Mouse (Mus musculus) bone marrow, adult 2 months (tissue): ENCODE measurements around the gene Tmbim4.

Experiments
- CTCF ChIP-seq: fragments of 200-500 bp; IDR thresholded peaks from 2 replicates; pipeline ENCODE4 v1.5.1; 2011; ENCODE audit warnings: low read length, control low read depth; ENCODE audit not compliant: control insufficient read depth, insufficient read depth
- POLR2A ChIP-seq: fragments of 200-500 bp; IDR thresholded peaks from 2 replicates; pipeline ENCODE4 v1.6.1; 2011; ENCODE audit warnings: low read depth, mild to moderate bottlenecking, control low read depth, low read length, borderline replicate concordance; ENCODE audit not compliant: control insufficient read depth

DNA sequence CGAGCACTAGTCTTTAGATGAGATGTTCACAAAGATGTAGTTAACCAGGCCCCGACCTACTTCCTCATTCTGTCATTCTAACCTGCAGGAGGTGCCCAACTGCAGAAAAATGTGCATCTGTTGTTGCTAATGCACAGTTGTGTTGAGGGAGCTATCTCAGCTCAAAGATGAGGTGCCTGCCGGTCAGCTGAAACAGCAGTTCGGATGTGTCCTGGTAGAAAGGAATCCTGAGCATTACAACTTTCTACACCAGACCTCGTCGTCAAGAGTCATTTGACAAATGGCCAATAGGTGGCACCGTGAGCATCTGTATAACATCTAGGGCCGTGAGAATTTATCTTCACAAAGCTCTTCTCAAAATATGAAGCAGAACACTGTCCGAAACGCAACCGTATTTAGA is 55.8 kb downstream of the Tmbim4 start:
- TF ChIP-seq CTCF (no peak), POLR2A (no peak)
